Mouse (Mus musculus) ES-Bruce4 (cell line): ENCODE measurements around the gene Hand2.

Source experiments
- CTCF ChIP-seq: IDR thresholded peaks from one replicate; pipeline ENCODE4 v1.8.1; 2011; ENCODE audit warnings: low read depth, low read length
- EP300 ChIP-seq: IDR thresholded peaks from 2 replicates; pipeline ENCODE4 v1.6.1; 2011; ENCODE audit warnings: low read depth, low read length; ENCODE audit not compliant: insufficient read depth
- POLR2A ChIP-seq: IDR thresholded peaks from one replicate; pipeline ENCODE4 v1.8.1; 2011; ENCODE audit warnings: low read length; ENCODE audit not compliant: insufficient read depth

- TF ChIP-seq CTCF (no peak), EP300 (no peak), POLR2A (no peak)
These were observed 8.5 kb upstream of the Hand2 start for GRCm38 (mm10) chr8:57312031-57312981.
